Mouse (Mus musculus) MEL (cell line): Measurements from ENCODE around the gene Sik1. TPM values are rescaled to one million over a fixed set of nuclear protein-coding genes. Genes with fewer than 3 reads are reported as not detected.

ENCODE experiments used
- DNase-seq: peaks from one replicate; pipeline ENCODE4 v3.0.0; 2011; ENCODE audit warnings: low read depth, low spot score
- H3K27ac ChIP-seq: 2 replicates; pipeline ENCODE4 v1.5.1; 2012; ENCODE audit warnings: low read depth, mild to moderate bottlenecking, control low read depth, low read length, moderate library complexity; ENCODE audit not compliant: control insufficient read depth
- H3K27me3 ChIP-seq, 2 experiments: fragments of 150-350 bp in 1 of 2; sonication (generic) in 1 of 2; 2 replicates each; pipeline ENCODE4 v1.6.1; 2012; ENCODE audit warnings: low read length in 2 of 2, mild to moderate bottlenecking in 2 of 2, improper control_type of control experiment in 1 of 2, moderate library complexity in 1 of 2; ENCODE audit not compliant: insufficient read depth in 2 of 2, control insufficient read depth in 1 of 2
- H3K36me3 ChIP-seq, 2 experiments: 2 replicates each; pipeline ENCODE4 v1.6.1; 2012 to 2014; ENCODE audit warnings: low read length in 2 of 2, improper control_type of control experiment in 1 of 2, inconsistent platforms in 1 of 2, mild to moderate bottlenecking in 1 of 2; ENCODE audit not compliant: insufficient read depth in 2 of 2, control insufficient read depth in 1 of 2
- H3K4me1 ChIP-seq, 2 experiments: fragments of 150-350 bp in 1 of 2; sonication (generic) in 1 of 2; 2 replicates each; pipeline ENCODE4 v1.6.1; 2012; ENCODE audit warnings: low read length in 2 of 2, improper control_type of control experiment in 1 of 2, mild to moderate bottlenecking in 1 of 2; ENCODE audit not compliant: insufficient read depth in 2 of 2, control insufficient read depth in 1 of 2
- H3K4me3 ChIP-seq, 2 experiments: fragments of 150-350 bp in 1 of 2; sonication (generic) in 1 of 2; 2 replicates each; pipeline ENCODE4 v1.5.1; 2012; ENCODE audit warnings: low read depth in 2 of 2, low read length in 2 of 2, mild to moderate bottlenecking in 2 of 2, moderate library complexity in 2 of 2, control low read depth in 1 of 2, improper control_type of control experiment in 1 of 2; ENCODE audit not compliant: control insufficient read depth in 1 of 2, insufficient read depth in 1 of 2
- H3K79me2 ChIP-seq: 2 replicates; pipeline ENCODE4 v1.6.1; 2012; ENCODE audit warnings: mild to moderate bottlenecking, low read length, moderate library complexity; ENCODE audit not compliant: control insufficient read depth, poor library complexity, insufficient read depth
- H3K9ac ChIP-seq: 2 replicates; pipeline ENCODE4 v1.6.1; 2012; ENCODE audit warnings: low read depth, mild to moderate bottlenecking, control low read depth, low read length, moderate library complexity; ENCODE audit not compliant: control insufficient read depth, poor library complexity, severe bottlenecking
- H3K9me3 ChIP-seq: fragments of 150-350 bp; sonication (generic); replicated peaks from 2 replicates; pipeline ENCODE4 v1.6.1; 2012; ENCODE audit warnings: mild to moderate bottlenecking, low read length, improper control_type of control experiment, moderate library complexity; ENCODE audit not compliant: insufficient read depth
- CHD2 ChIP-seq: IDR thresholded peaks from 2 replicates; pipeline ENCODE4 v1.6.1; 2011; ENCODE audit warnings: low read length, improper control_type of control experiment
- CTCF ChIP-seq, 3 experiments: IDR thresholded peaks in 2 of 3; conservative IDR thresholded peaks in 1 of 3; 2 replicates each; pipeline ENCODE4 v1.5.1; 2011 to 2012; ENCODE audit warnings: low read length in 3 of 3, low read depth in 2 of 3, mild to moderate bottlenecking in 2 of 3, improper control_type of control experiment in 1 of 3, inconsistent platforms in 1 of 3, mixed read lengths in 1 of 3, moderate library complexity in 1 of 3; ENCODE audit not compliant: control insufficient read depth in 1 of 3, insufficient read depth in 1 of 3, poor library complexity in 1 of 3, severe bottlenecking in 1 of 3
- E2F4 ChIP-seq: IDR thresholded peaks from 2 replicates; pipeline ENCODE4 v1.6.1; 2011; ENCODE audit warnings: low read depth, low read length, improper control_type of control experiment, borderline replicate concordance
- ELF1 ChIP-seq: IDR thresholded peaks from 2 replicates; pipeline ENCODE4 v1.6.1; 2014; ENCODE audit warnings: low read depth, mild to moderate bottlenecking, inconsistent platforms, low read length, improper control_type of control experiment, moderate library complexity
- ETS1 ChIP-seq: IDR thresholded peaks from 2 replicates; pipeline ENCODE4 v1.6.1; 2012; ENCODE audit warnings: low read depth, mild to moderate bottlenecking, inconsistent platforms, low read length, improper control_type of control experiment, moderate library complexity
- GABPA ChIP-seq: IDR thresholded peaks from 2 replicates; pipeline ENCODE4 v1.6.1; 2012; ENCODE audit warnings: low read depth, mild to moderate bottlenecking, inconsistent platforms, low read length, improper control_type of control experiment, moderate library complexity
- GATA1 ChIP-seq: IDR thresholded peaks from 2 replicates; pipeline ENCODE4 v1.6.1; 2011; ENCODE audit warnings: low read depth, low read length, improper control_type of control experiment
- JUND ChIP-seq: IDR thresholded peaks from 2 replicates; pipeline ENCODE4 v1.6.1; 2011; ENCODE audit warnings: low read depth, mild to moderate bottlenecking, improper control_type of control experiment, low read length
- KAT2A ChIP-seq: conservative IDR thresholded peaks from 2 replicates; pipeline ENCODE4 v1.6.1; 2012; ENCODE audit warnings: low read depth, low read length, improper control_type of control experiment, inconsistent platforms
- MAFK ChIP-seq: IDR thresholded peaks from 2 replicates; pipeline ENCODE4 v1.6.1; 2011; ENCODE audit warnings: low read depth, mild to moderate bottlenecking, low read length, improper control_type of control experiment, borderline replicate concordance
- MAX ChIP-seq: IDR thresholded peaks from 2 replicates; pipeline ENCODE4 v1.6.1; 2011; ENCODE audit warnings: low read length, improper control_type of control experiment
- MEF2A ChIP-seq: IDR thresholded peaks from 2 replicates; pipeline ENCODE4 v1.6.1; 2014; ENCODE audit warnings: low read depth, mild to moderate bottlenecking, inconsistent platforms, low read length, improper control_type of control experiment; ENCODE audit not compliant: poor library complexity, insufficient replicate concordance, severe bottlenecking; ENCODE audit errors: extremely low read depth
- NELFE ChIP-seq: IDR thresholded peaks from 2 replicates; pipeline ENCODE4 v1.6.1; 2011; ENCODE audit warnings: low read depth, low read length, improper control_type of control experiment
- NRF1 ChIP-seq: IDR thresholded peaks from 2 replicates; pipeline ENCODE4 v1.6.1; 2014; ENCODE audit warnings: low read depth, mild to moderate bottlenecking, inconsistent platforms, low read length, improper control_type of control experiment, moderate library complexity; ENCODE audit not compliant: poor library complexity, insufficient read depth, severe bottlenecking
- POLR2A ChIP-seq, 2 experiments: IDR thresholded peaks; 2 replicates each; pipeline ENCODE4 v1.6.1; 2011 to 2012; ENCODE audit warnings: low read length in 2 of 2, mild to moderate bottlenecking in 2 of 2, control low read depth in 1 of 2, improper control_type of control experiment in 1 of 2, low read depth in 1 of 2, moderate library complexity in 1 of 2; ENCODE audit not compliant: control insufficient read depth in 1 of 2, insufficient read depth in 1 of 2, poor library complexity in 1 of 2
- POLR2AphosphoS2 ChIP-seq: IDR thresholded peaks from 2 replicates; pipeline ENCODE4 v1.6.1; 2011; ENCODE audit warnings: low read length, improper control_type of control experiment
- POLR2AphosphoS5 ChIP-seq: IDR thresholded peaks from 2 replicates; pipeline ENCODE4 v1.6.1; 2012; ENCODE audit warnings: low read depth, borderline replicate concordance, mild to moderate bottlenecking, inconsistent platforms, low read length, moderate library complexity, mixed read lengths
- RAD21 ChIP-seq: IDR thresholded peaks from 2 replicates; pipeline ENCODE4 v1.6.1; 2011; ENCODE audit warnings: mild to moderate bottlenecking, low read depth, low read length, improper control_type of control experiment
- RCOR1 ChIP-seq: IDR thresholded peaks from 2 replicates; pipeline ENCODE4 v1.6.1; 2012; ENCODE audit warnings: low read depth, mild to moderate bottlenecking, inconsistent platforms, low read length, improper control_type of control experiment
- SIN3A ChIP-seq: IDR thresholded peaks from 2 replicates; pipeline ENCODE4 v1.6.1; 2012; ENCODE audit warnings: low read length, improper control_type of control experiment, inconsistent platforms
- SMC3 ChIP-seq: IDR thresholded peaks from 2 replicates; pipeline ENCODE4 v1.6.1; 2011; ENCODE audit warnings: low read depth, low read length, improper control_type of control experiment
- TAL1 ChIP-seq: IDR thresholded peaks from 2 replicates; pipeline ENCODE4 v1.6.1; 2012; ENCODE audit warnings: mild to moderate bottlenecking, inconsistent platforms, low read length, moderate library complexity, mixed read lengths
- TBP ChIP-seq: IDR thresholded peaks from 2 replicates; pipeline ENCODE4 v1.8.0; 2011; ENCODE audit warnings: low read depth, low read length, improper control_type of control experiment
- UBTF ChIP-seq: IDR thresholded peaks from 2 replicates; pipeline ENCODE4 v1.6.1; 2012; ENCODE audit warnings: low read depth, mild to moderate bottlenecking, inconsistent platforms, low read length, improper control_type of control experiment, moderate library complexity, borderline replicate concordance; ENCODE audit not compliant: insufficient read depth
- ZKSCAN1 ChIP-seq: IDR thresholded peaks from 2 replicates; pipeline ENCODE4 v1.6.1; 2012; ENCODE audit warnings: low read depth, mild to moderate bottlenecking, inconsistent platforms, low read length, improper control_type of control experiment, moderate library complexity
- ZMIZ1 ChIP-seq: IDR thresholded peaks from 2 replicates; pipeline ENCODE4 v1.6.1; 2012; ENCODE audit warnings: low read depth, mild to moderate bottlenecking, inconsistent platforms, low read length, improper control_type of control experiment, moderate library complexity
- polyA plus RNA-seq, 2 experiments: library from polyadenylated mRNA; stranded (reverse) in 1 of 2; unstranded in 1 of 2; fragments of >175 nt in 1 of 2; fragments of >200 nt in 1 of 2; gene quantifications; 2 replicates each; pipeline versions ENCODE4 v1.2.1 to v1.2.4; 2012; ENCODE audit warnings: low replicate concordance in 2 of 2, low read depth in 1 of 2; ENCODE audit not compliant: insufficient read length in 2 of 2, insufficient read depth in 1 of 2, missing spikeins in 1 of 2
- total RNA-seq: library from RNA; depleted of rRNA; stranded (reverse); fragments of 300-350 nt; gene quantifications from 2 replicates; pipeline ENCODE4 v1.2.3, GENCODE M21; 2012

The Sik1 gene
- total and polyA plus RNA-seq, 3 experiments, result 5.5 to 10.4 TPM; not detected in 1

DNA sequence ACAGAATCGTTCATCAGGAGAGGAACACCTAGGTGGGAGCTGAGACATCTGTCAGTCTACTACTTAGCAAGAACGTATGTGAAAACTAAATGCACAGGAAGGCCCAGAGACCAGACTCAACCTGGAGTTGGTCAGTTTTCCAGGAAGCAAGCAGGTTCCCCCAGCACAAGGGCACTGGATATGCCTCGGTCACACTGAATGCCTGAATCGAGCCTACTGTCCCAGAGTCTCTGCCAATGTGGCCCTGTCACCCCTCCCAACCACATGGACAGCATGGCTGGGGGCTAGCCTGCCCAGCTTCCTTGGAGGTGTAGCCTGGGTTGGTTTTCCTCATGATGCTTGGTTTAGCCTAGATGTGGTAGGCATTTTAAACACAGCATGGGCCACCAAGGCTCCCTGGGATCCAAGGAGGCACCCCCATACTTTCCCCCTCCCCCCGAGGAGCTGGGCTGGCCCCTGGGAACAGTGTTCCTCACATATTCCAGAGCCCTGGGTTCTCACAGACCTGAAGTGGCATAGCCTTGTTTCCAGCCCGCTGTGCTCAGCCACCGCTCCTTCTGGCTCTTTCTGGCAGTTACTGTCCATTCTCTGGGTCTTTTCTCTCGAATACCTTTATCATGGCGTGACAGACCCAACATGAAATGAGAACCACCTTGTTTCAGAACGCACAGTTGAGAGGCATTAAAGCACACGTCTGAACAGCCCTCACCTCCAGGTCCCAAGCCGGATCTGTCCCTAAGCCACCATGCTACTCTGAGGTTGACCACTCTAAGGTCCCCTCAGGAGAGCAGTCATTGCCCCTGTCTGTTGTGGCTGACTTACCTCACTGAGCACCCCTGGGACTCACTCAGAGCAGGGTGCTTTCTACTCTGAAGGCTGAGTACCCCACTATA lies 12.4 kb downstream of the Sik1 start:
- no peak overlapping the region for H3K9ac ChIP-seq
- no peaks in the 10 kb centered on the region for H3K27me3 ChIP-seq
- H3K27ac ChIP-seq, result no peak overlapping the region
- H3K4me1 ChIP-seq, result peaks cover 4 to 18% of the 10 kb centered on the region in 2 experiments; a peak in 3 of 4 replicates
- TF ChIP-seq SIN3A (no peak), POLR2AphosphoS5 (no peak), SMC3 (no peak), NRF1 (no peak), CTCF (IDR thresholded peaks at IDR 0.05 in 2 of 3, conservative IDR thresholded peaks at IDR 0.05 in 1 of 3; ENCODE audit: control insufficient read depth in 1 of 3, insufficient read depth in 1 of 3, low read depth in 2 of 3, low read length in 3 of 3, poor library complexity in 1 of 3, severe bottlenecking in 1 of 3) (no peak), RAD21 (no peak), POLR2A (IDR thresholded peaks at IDR 0.05; ENCODE audit: control insufficient read depth in 1 of 2, insufficient read depth in 1 of 2, low read depth in 1 of 2, low read length in 2 of 2, poor library complexity in 1 of 2) (no peak), GATA1 (no peak)
- peaks cover 0 to 14% of the 10 kb centered on the region in 2 experiments; a peak in 3 of 4 replicates for H3K36me3 ChIP-seq
- no peaks in the 10 kb centered on the region for H3K79me2 ChIP-seq
- H3K9me3 ChIP-seq, result no peaks in the 10 kb centered on the region
- no peak overlapping the region for H3K4me3 ChIP-seq
- DNase-seq, result no peak

DNA sequence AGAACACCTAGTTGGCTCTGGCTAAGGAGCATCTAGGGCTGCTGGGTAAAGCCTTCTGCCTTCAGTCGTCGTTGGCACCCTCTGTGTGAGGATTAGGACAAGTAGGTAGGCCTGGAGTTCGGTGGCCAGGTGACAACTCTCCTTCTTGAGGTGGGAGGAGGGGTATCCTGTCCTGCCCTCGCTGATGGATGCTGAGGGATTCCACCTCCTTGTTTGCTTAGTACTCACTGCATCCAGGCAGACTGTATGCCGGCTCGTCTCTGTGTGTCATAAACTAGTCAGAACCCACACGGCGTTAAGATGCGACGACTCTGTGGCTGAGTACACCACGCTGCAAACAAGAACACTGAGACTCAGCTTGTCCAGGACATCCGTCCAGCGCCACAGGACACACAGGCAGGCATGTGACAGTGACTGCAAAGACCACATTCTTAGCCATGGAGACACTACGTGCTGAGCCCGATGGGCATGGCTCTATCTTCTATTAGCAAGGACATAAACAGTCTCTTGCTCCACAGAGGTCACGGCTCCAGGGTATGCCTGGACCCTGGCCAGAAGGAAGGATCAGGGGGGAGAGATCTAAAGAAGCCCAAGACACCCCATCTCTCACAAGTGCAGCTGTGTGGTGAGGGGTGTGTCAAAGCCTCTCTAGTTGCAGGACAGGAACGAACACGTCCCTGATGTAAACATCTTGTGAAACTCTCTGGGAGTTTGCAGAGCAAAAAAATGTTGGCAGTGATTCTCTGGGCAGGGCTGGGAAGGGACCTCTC lies 13.6 kb downstream of the Sik1 start:
- no peaks in the 10 kb centered on the region for H3K9me3 ChIP-seq
- peak; percentile 47 for DNase-seq
- H3K27ac ChIP-seq, result peak overlapping the region; percentile 14; the same call in 1 of the 2 replicates
- H3K36me3 ChIP-seq, result peaks cover 0 to 14% of the 10 kb centered on the region in 2 experiments; a peak in 3 of 4 replicates
- no peak overlapping the region for H3K4me3 ChIP-seq
- peak overlapping the region; percentile 19; the same call in 1 of the 2 replicates for H3K9ac ChIP-seq
- no peak for TF ChIP-seq KAT2A
- TF ChIP-seq POLR2AphosphoS2, result 0 out of 2 replicates have a peak, but pooled peaks have one; percentile 33
- TF ChIP-seq POLR2A (IDR thresholded peaks at IDR 0.05; ENCODE audit: control insufficient read depth in 1 of 2, insufficient read depth in 1 of 2, low read depth in 1 of 2, low read length in 2 of 2, poor library complexity in 1 of 2), result peak; percentile 22 to 66; a peak in 3 of 4 replicates
- TF ChIP-seq RCOR1, result no peak
- TF ChIP-seq CHD2, result no peak
- TF ChIP-seq MEF2A, result no peak
- peak; percentile 85 for TF ChIP-seq TBP
- no peak for TF ChIP-seq SIN3A
- TF ChIP-seq E2F4, result no peak
- no peak for TF ChIP-seq MAFK
- TF ChIP-seq UBTF, result no peak
- TF ChIP-seq JUND, result no peak
- TF ChIP-seq NELFE, result peak; percentile 35; the same call in 1 of the 2 replicates
- TF ChIP-seq RAD21, result no peak
- no peak for TF ChIP-seq GABPA
- no peak for TF ChIP-seq ELF1
- TF ChIP-seq ETS1, result 0 out of 2 replicates have a peak, but pooled peaks have one; percentile 41
- 0 out of 2 replicates have a peak, but pooled peaks have one; percentile 28 for TF ChIP-seq POLR2AphosphoS5
- TF ChIP-seq TAL1, result no peak
- no peak for TF ChIP-seq MAX
- no peak for TF ChIP-seq ZKSCAN1
- peak; percentile 95 for TF ChIP-seq ZMIZ1
- H3K79me2 ChIP-seq, result no peaks in the 10 kb centered on the region
- H3K4me1 ChIP-seq, result peaks cover 4 to 18% of the 10 kb centered on the region in 2 experiments; a peak in 3 of 4 replicates
- no peaks in the 10 kb centered on the region for H3K27me3 ChIP-seq
